Mouse (Mus musculus): ENCODE measurements at regions not wholly inside any gene's neighbourhood (a gene's known extent, or its start where the extent isn't known, plus 50 kb on each side); places are given as distances from the start of the nearest gene placed in this dataset.

DNA sequence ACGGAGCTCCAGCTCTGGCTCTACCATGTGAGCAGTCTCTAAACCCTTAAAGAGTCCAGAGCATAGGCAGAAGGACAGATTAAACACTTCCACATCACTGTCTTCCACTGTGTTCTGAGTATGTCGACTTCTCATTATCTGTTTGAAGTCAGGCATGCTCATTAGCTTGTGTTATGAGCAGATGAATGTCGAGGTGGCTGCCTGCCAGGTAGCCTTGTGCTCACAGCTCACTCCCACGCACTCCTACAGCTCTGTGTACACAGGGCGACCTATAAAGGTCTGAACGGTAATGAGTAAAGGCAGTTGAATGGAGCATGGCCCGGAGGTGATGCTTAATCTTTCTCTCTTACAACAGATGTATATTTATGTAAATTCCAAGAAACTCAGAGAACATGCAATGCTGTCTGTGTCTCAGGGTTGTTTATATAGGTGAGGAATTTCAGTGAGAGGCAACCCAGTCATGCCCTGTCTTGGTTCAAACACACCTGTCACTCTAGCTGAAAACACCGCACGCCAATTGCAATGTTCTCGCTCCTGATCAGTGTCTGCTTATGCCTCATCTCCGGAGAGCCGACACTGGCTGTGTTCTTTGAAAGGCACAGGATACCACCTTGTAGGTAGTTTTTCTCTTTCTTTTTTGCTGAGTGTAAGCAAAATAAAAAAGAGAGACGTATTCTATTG lies 135.9 kb upstream of the Gm5148 start:
- H3K9me3 ChIP-seq (replicated peaks; ENCODE audit: insufficient read depth, low read length): no peaks in the 10 kb centered on the region
- peak overlapping the region; percentile 36; the same call in 1 of the 2 replicates for H3K9ac ChIP-seq (ENCODE audit: control insufficient read depth, low read depth, low read length, poor library complexity, severe bottlenecking)
- TF ChIP-seq TAL1 (IDR thresholded peaks at IDR 0.05; ENCODE audit: low read length): peak; percentile 93
- TF ChIP-seq TCF12 (IDR thresholded peaks at IDR 0.05; ENCODE audit: low read depth, low read length): peak; percentile 86
- TF ChIP-seq ZMIZ1 (IDR thresholded peaks at IDR 0.05; ENCODE audit: low read depth, low read length): no peak
- TF ChIP-seq BHLHE40 (IDR thresholded peaks at IDR 0.05; ENCODE audit: borderline replicate concordance, low read depth, low read length): 0 out of 2 replicates have a peak, but pooled peaks have one; percentile 9
- TF ChIP-seq E2F4 (IDR thresholded peaks at IDR 0.05; ENCODE audit: borderline replicate concordance, low read depth, low read length): no peak
- peak; percentile 55; the same call in 1 of the 2 replicates for TF ChIP-seq MXI1 (IDR thresholded peaks at IDR 0.05; ENCODE audit: low read depth, low read length)
- peak; percentile 89 to 91 for TF ChIP-seq EP300 (IDR thresholded peaks at IDR 0.05; ENCODE audit: low read depth in 1 of 2, low read length in 2 of 2)
- peak; percentile 73 for TF ChIP-seq MAX (IDR thresholded peaks at IDR 0.05; ENCODE audit: low read length)
- no peak for TF ChIP-seq POLR2AphosphoS2 (IDR thresholded peaks at IDR 0.05; ENCODE audit: low read length)
- TF ChIP-seq ETS1 (IDR thresholded peaks at IDR 0.05; ENCODE audit: low read depth, low read length): peak; percentile 58; the same call in 1 of the 2 replicates
- TF ChIP-seq SMC3 (IDR thresholded peaks at IDR 0.05; ENCODE audit: low read depth, low read length): no peak
- no peak; the same call in 1 of the 2 replicates for TF ChIP-seq RCOR1 (IDR thresholded peaks at IDR 0.05; ENCODE audit: low read depth, low read length)
- no peak for TF ChIP-seq MAZ (IDR thresholded peaks at IDR 0.05; ENCODE audit: low read depth, low read length)
- no peak for TF ChIP-seq MEF2A (IDR thresholded peaks at IDR 0.05; ENCODE audit: extremely low read depth, insufficient replicate concordance, low read depth, low read length, poor library complexity, severe bottlenecking)
- no peak for TF ChIP-seq POLR2A (IDR thresholded peaks at IDR 0.05; ENCODE audit: control insufficient read depth in 1 of 2, insufficient read depth in 1 of 2, low read depth in 1 of 2, low read length in 2 of 2, poor library complexity in 1 of 2)
- TF ChIP-seq GATA1 (IDR thresholded peaks at IDR 0.05; ENCODE audit: low read depth, low read length): peak; percentile 88
- 0 out of 2 replicates have a peak, but pooled peaks have one; percentile 26 for TF ChIP-seq NRF1 (IDR thresholded peaks at IDR 0.05; ENCODE audit: insufficient read depth, low read depth, low read length, poor library complexity, severe bottlenecking)
- peak; percentile 85; the same call in 1 of the 2 replicates for TF ChIP-seq MYC (IDR thresholded peaks at IDR 0.05; ENCODE audit: low read depth, low read length)
- no peak for TF ChIP-seq MYB (IDR thresholded peaks at IDR 0.05; ENCODE audit: low read depth, low read length)
- 0 out of 2 replicates have a peak, but pooled peaks have one; percentile 39 for TF ChIP-seq SIN3A (IDR thresholded peaks at IDR 0.05; ENCODE audit: low read length)
- TF ChIP-seq CHD1 (IDR thresholded peaks at IDR 0.05; ENCODE audit: low read depth, low read length): no peak
- peaks cover 0 to 16% of the 10 kb centered on the region in 2 experiments; a peak in 2 of 4 replicates for H3K4me1 ChIP-seq (ENCODE audit: control insufficient read depth in 1 of 2, insufficient read depth in 2 of 2, low read length in 2 of 2)
- peaks cover 0 to 9% of the 10 kb centered on the region in 2 experiments; a peak in 2 of 4 replicates for H3K36me3 ChIP-seq (ENCODE audit: control insufficient read depth in 1 of 2, insufficient read depth in 2 of 2, low read length in 2 of 2)
- no peaks in the 10 kb centered on the region for H3K27me3 ChIP-seq (ENCODE audit: control insufficient read depth in 1 of 2, insufficient read depth in 2 of 2, low read length in 2 of 2)
- no peaks in the 10 kb centered on the region for H3K79me2 ChIP-seq (ENCODE audit: control insufficient read depth, insufficient read depth, low read length, poor library complexity)
- peak overlapping the region; percentile 20 to 22; a peak in 3 of 4 replicates for H3K4me3 ChIP-seq (ENCODE audit: control insufficient read depth in 1 of 2, insufficient read depth in 1 of 2, low read depth in 2 of 2, low read length in 2 of 2)
- H3K27ac ChIP-seq (ENCODE audit: control insufficient read depth, low read depth, low read length): peak overlapping the region; percentile 85
- peak; percentile 97 for DNase-seq (ENCODE audit: low read depth, low spot score)
